Mouse (Mus musculus): ENCODE data around the gene Apba2. TPM values are rescaled to one million over a fixed set of nuclear protein-coding genes. Genes with fewer than 3 reads are reported as not detected.

Apba2 gene
- polyA plus RNA-seq, 1 experiment from 2014 or later, result 3.8 TPM

DNA sequence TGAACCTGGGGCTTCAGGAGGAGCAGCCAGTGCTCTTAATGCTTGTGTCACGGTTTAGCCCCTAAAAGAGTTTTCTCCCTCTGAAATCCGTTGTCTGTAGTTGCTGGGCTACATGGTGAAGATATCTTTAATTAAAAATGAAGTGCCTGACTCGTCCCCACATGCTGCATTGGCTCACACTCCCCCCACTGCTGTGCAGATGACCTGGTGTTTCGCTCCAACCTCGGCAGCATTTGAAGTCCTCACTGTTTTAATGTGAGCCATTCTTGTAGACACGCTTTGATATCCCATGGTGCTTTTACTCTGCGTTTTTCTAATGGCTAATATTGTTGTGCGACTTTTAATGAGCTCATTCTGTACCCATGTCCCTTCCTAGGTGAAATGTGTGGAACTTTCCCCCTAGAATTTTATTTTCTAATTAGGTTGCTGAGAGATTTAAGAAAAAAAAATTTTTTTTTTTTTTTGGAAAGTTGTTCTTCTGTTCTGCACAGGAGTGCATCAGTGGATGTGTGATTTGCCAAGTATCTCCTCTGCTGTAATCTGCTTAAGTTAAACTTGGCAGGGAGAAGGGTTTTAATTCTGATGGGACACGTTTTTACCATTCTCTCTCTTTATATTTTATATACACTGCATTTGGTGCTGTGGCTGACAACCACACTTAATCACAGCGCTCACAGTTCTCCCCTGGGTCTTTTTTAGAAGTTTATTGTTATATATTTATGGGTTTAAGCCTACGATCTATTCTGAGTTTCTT, 87.3 kb downstream of the Apba2 start:
- no peak for TF ChIP-seq CTCF (IDR thresholded peaks at IDR 0.05; ENCODE audit: low read depth)
- WGBS, result 68% methylated on average over 11 of the region's 11 CpGs
- no peak for ATAC-seq (ENCODE audit: insufficient read depth)

DNA sequence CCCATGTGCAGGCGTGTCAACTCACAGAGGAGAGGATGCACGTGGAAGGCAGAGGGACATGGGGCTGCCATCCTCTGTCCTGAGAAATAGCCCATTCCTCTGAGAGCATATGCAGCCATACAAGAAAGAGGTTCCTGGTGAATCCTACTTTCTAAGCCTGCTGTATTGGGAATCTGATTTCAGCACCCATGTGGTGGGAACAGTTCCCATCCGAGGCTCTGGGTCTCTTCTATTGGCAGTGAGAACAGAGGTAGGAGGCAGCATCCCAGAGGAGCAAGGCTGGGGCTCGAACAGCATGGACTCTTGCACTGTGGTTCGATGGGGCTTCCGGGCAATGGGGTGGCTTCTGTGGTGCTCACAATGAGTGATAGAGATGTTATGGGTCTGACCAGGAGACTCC, 93.8 kb downstream of the Apba2 start:
- DNase-seq, result peak; percentile 69
- H3K4me3 ChIP-seq (ENCODE audit: low read depth, low read length), result no peak overlapping the region
- H3K4me2 ChIP-seq, result no peak overlapping the region
- no peaks in the 10 kb centered on the region for H3K4me1 ChIP-seq (ENCODE audit: insufficient read depth)
- WGBS, result 60% methylated on average over 6 of the region's 6 CpGs
- H3K36me3 ChIP-seq (ENCODE audit: insufficient read depth), result no peaks in the 10 kb centered on the region
- no peaks in the 10 kb centered on the region for H3K27me3 ChIP-seq (ENCODE audit: insufficient read depth, low read length)
- no peaks in the 10 kb centered on the region for H3K9me3 ChIP-seq (ENCODE audit: low read depth, low read length)
- H3K9ac ChIP-seq, result no peak overlapping the region
- TF ChIP-seq CTCF (IDR thresholded peaks at IDR 0.05; ENCODE audit: low read depth), result no peak
- no peak for ATAC-seq (ENCODE audit: insufficient read depth)
- H3K27ac ChIP-seq (ENCODE audit: low read depth), result no peak overlapping the region

More for the DNA sequence above, 87.3 kb downstream of the Apba2 start:
- Histone ChIP-seq H3K9me3 (ENCODE audit: low read depth, low read length) (no peaks in the 10 kb centered on the region), H3K27me3 (ENCODE audit: insufficient read depth, low read length) (no peaks in the 10 kb centered on the region), H3K27ac (ENCODE audit: low read depth) (no peak overlapping the region), H3K4me1 (ENCODE audit: insufficient read depth) (no peaks in the 10 kb centered on the region), H3K36me3 (ENCODE audit: insufficient read depth) (no peaks in the 10 kb centered on the region), H3K4me3 (ENCODE audit: low read depth, low read length) (no peak overlapping the region), H3K4me2 (no peak overlapping the region), H3K9ac (no peak overlapping the region)
- no peak for DNase-seq

DNA sequence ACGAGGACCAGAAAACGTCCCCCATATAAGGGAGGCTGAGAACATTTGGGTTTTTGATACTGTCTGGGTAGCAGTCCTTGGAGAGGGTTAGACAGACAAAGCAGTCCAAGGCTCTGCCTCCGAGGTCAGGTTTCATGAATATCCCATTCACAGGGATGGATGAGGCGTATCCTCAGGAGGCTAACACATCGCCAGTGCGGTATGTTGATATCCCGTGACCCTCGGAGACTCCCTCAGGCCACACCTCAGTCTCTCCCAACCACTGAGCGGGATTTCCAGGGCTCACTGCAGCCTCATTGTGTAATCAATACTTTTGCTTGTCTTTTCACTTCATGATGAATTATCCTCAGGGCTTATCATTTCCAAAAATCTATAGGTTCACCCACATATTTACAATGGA, 95.1 kb downstream of the Apba2 start:
- 73% methylated on average over 9 of the region's 9 CpGs for WGBS
- no peaks in the 10 kb centered on the region for H3K9me3 ChIP-seq (ENCODE audit: low read depth, low read length)
- no peak overlapping the region for H3K4me2 ChIP-seq
- H3K4me1 ChIP-seq (ENCODE audit: insufficient read depth), result no peaks in the 10 kb centered on the region
- DNase-seq, result no peak
- no peaks in the 10 kb centered on the region for H3K36me3 ChIP-seq (ENCODE audit: insufficient read depth)
- no peak for TF ChIP-seq CTCF (IDR thresholded peaks at IDR 0.05; ENCODE audit: low read depth)
- no peak overlapping the region for H3K4me3 ChIP-seq (ENCODE audit: low read depth, low read length)
- no peak for ATAC-seq (ENCODE audit: insufficient read depth)
- H3K9ac ChIP-seq, result no peak overlapping the region
- H3K27ac ChIP-seq (ENCODE audit: low read depth), result no peak overlapping the region
- no peaks in the 10 kb centered on the region for H3K27me3 ChIP-seq (ENCODE audit: insufficient read depth, low read length)

DNA sequence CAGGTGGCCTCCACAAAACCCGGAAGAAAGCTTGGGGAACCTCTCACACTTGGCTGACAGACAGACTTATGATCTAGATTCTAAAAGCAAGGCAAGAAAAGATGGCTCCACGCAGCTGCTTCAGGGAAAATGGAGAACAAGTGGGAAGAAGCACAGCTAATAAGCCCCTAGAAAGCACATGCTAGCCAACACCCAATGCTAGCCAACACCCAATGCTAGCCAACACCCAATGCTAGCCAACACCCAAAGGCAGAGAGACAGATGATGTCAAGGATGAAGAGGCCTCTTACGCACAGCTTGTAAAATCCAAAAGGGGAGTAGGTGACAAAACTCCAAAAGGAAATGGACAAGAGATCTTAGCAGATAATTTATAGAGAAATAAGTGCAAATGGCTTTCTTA, 108.4 kb downstream of the Apba2 start:
- no peak for TF ChIP-seq CTCF (IDR thresholded peaks at IDR 0.05; ENCODE audit: low read depth)
- no peaks in the 10 kb centered on the region for H3K9me3 ChIP-seq (ENCODE audit: low read depth, low read length)
- H3K36me3 ChIP-seq (ENCODE audit: insufficient read depth), result no peaks in the 10 kb centered on the region
- no peaks in the 10 kb centered on the region for H3K27me3 ChIP-seq (ENCODE audit: insufficient read depth, low read length)
- H3K4me2 ChIP-seq, result no peak overlapping the region
- WGBS, result 85% methylated on average over 3 of the region's 3 CpGs
- H3K9ac ChIP-seq, result no peak overlapping the region
- no peaks in the 10 kb centered on the region for H3K4me1 ChIP-seq (ENCODE audit: insufficient read depth)
- no peak overlapping the region for H3K27ac ChIP-seq (ENCODE audit: low read depth)
- no peak for DNase-seq
- no peak overlapping the region for H3K4me3 ChIP-seq (ENCODE audit: low read depth, low read length)
- no peak for ATAC-seq (ENCODE audit: insufficient read depth)

DNA sequence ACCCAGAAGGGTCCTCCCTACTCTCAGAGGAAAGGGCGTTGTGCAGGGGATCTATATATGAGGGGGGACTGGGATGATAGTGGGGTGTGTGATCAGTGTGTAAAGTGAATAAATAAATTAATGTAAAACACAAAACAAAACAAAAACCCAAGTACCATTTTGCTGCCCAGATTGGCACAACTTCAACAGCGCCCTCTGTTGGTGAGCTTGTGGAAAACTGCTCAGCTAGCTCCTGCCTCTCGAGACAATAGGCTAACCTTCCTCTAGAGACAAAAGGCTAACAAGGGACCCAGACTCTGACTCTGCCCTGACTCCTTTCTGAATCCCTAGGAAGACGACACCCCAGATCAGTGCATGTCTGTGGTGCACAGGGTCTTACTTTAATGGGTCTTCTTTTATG, 109.4 kb downstream of the Apba2 start:
- TF ChIP-seq CTCF (IDR thresholded peaks at IDR 0.05; ENCODE audit: low read depth), result peak; percentile 39
- Histone ChIP-seq H3K4me1 (ENCODE audit: insufficient read depth) (no peaks in the 10 kb centered on the region), H3K27me3 (ENCODE audit: insufficient read depth, low read length) (no peaks in the 10 kb centered on the region), H3K9me3 (ENCODE audit: low read depth, low read length) (no peaks in the 10 kb centered on the region), H3K27ac (ENCODE audit: low read depth) (no peak overlapping the region), H3K9ac (no peak overlapping the region), H3K36me3 (ENCODE audit: insufficient read depth) (no peaks in the 10 kb centered on the region), H3K4me2 (no peak overlapping the region), H3K4me3 (ENCODE audit: low read depth, low read length) (no peak overlapping the region)
- ATAC-seq (ENCODE audit: insufficient read depth) (no peak), DNase-seq (peak; percentile 13)
- 66% methylated on average over 4 of the region's 4 CpGs for WGBS

DNA sequence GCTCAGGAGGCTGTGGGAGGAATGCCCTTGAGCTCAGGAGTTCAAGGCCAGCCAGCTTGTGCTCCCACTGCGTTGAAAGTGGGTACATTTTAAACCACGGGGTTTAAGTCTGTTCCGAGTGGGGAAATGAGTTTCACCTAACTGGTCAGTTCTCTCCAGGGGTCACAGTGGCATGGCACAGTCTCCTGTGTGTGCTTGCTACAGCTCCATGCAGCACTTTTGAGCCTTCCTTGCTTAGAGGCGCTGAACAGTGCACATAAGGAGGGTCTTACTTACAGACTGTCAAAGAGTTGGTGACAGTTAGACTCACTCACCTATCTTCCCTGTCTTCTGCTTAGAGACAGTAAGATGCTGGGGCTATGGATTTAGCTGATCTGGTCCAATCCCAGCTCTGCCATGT, 117.8 kb downstream of the Apba2 start:
- WGBS, result 87% methylated on average over 4 of the region's 4 CpGs
- no peak overlapping the region for H3K4me3 ChIP-seq (ENCODE audit: low read depth, low read length)
- H3K36me3 ChIP-seq (ENCODE audit: insufficient read depth), result no peaks in the 10 kb centered on the region
- no peak overlapping the region for H3K27ac ChIP-seq (ENCODE audit: low read depth)
- no peaks in the 10 kb centered on the region for H3K4me1 ChIP-seq (ENCODE audit: insufficient read depth)
- no peak overlapping the region for H3K9ac ChIP-seq
- no peaks in the 10 kb centered on the region for H3K27me3 ChIP-seq (ENCODE audit: insufficient read depth, low read length)
- ATAC-seq (ENCODE audit: insufficient read depth) (no peak), DNase-seq (no peak)
- H3K4me2 ChIP-seq, result no peak overlapping the region
- H3K9me3 ChIP-seq (ENCODE audit: low read depth, low read length), result no peaks in the 10 kb centered on the region
- TF ChIP-seq CTCF (IDR thresholded peaks at IDR 0.05; ENCODE audit: low read depth), result no peak

DNA sequence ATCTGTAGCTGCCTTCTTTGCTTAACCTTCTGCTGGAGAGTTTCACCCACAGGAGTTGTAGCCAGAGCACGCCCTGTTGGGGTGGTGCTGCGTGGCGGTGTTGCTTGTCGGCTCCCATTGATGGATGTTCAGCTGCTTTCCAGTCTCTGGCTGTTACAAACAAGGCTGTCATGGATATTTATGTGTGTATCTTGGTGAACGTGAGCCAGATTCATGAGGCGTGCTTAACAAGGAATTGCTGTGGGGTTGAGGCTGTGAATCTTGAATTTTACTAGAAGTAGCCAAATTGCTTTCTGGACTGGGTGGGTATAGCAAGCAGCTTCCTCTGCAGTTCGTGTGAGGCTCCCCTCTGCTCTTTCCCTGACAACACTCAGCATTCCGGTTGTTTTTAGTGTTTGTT, 125.0 kb downstream of the Apba2 start:
- H3K4me1 ChIP-seq (ENCODE audit: insufficient read depth), result peaks cover under 1% of the 10 kb centered on the region; the same call in 1 of the 2 replicates
- no peaks in the 10 kb centered on the region for H3K27me3 ChIP-seq (ENCODE audit: insufficient read depth, low read length)
- no peak overlapping the region for H3K9ac ChIP-seq
- DNase-seq (peak; percentile 84), ATAC-seq (ENCODE audit: insufficient read depth) (peak; percentile 87)
- TF ChIP-seq CTCF (IDR thresholded peaks at IDR 0.05; ENCODE audit: low read depth), result no peak
- no peak overlapping the region for H3K4me2 ChIP-seq
- H3K27ac ChIP-seq (ENCODE audit: low read depth), result no peak overlapping the region
- WGBS, result 36% methylated on average over 8 of the region's 8 CpGs
- no peaks in the 10 kb centered on the region for H3K9me3 ChIP-seq (ENCODE audit: low read depth, low read length)
- no peaks in the 10 kb centered on the region for H3K36me3 ChIP-seq (ENCODE audit: insufficient read depth)
- no peak overlapping the region for H3K4me3 ChIP-seq (ENCODE audit: low read depth, low read length)

All from lung, embryonic 14.5 days (tissue).